Mouse (Mus musculus) activated CD4-positive, CD25-positive, alpha-beta regulatory T cell, adult 4 months (primary cell): Measurements from ENCODE around the gene Lancl2. TPM values are rescaled to one million over a fixed set of nuclear protein-coding genes. Genes with fewer than 3 reads are reported as not detected.
A peak's percentile ranks its signal among the peaks of the same experiment; 100 is the strongest.

Source experiments
- ATAC-seq: one replicate; pipeline ENCODE4 v1.8.0; 2017
- polyA plus RNA-seq, 2 experiments: library from polyadenylated mRNA; unstranded; fragments of 100-300 nt; shearing (Covaris generic); gene quantifications; one replicate each; pipeline ENCODE4 v1.2.1; 2017

Gene Lancl2
- 1 to 10 TPM; 4.2 to 5.7 TPM for polyA plus RNA-seq

- peak; percentile 1 for ATAC-seq
Observed at GRCm38 (mm10) chr6:57702376-57702742, at the start of gene Lancl2. Lancl2 (plus strand) TSS chr6:57702540.

- no peak for ATAC-seq
Observed at GRCm38 (mm10) chr6:57661295-57661694, 41.0 kb upstream of the Lancl2 start.

- ATAC-seq = no peak
Observed at GRCm38 (mm10) chr6:57684156-57684555, 18.2 kb upstream of the Lancl2 start.

- peak; percentile 96 for ATAC-seq
Observed at GRCm38 (mm10) chr6:57691467-57692261, 10.7 kb upstream of the Lancl2 start, which contains the start of gene Pyurf. Pyurf (minus strand) TSS chr6:57692078.

GRCm38 (mm10) chr6:57693116-57693515, 9.2 kb upstream of the Lancl2 start:
- ATAC-seq = no peak

GRCm38 (mm10) chr6:57701686-57702085, 654 bp upstream of the Lancl2 start:
- no peak for ATAC-seq

GRCm38 (mm10) chr6:57702743-57703499, 581 bp downstream of the Lancl2 start:
- peak; percentile 95 for ATAC-seq

- ATAC-seq = no peak
Observed at GRCm38 (mm10) chr6:57703703-57704102, 1.4 kb downstream of the Lancl2 start.

- ATAC-seq = peak; percentile 29
Observed at GRCm38 (mm10) chr6:57706721-57707120, 4.4 kb downstream of the Lancl2 start.

GRCm38 (mm10) chr6:57711726-57712125, 9.4 kb downstream of the Lancl2 start:
- ATAC-seq = no peak

GRCm38 (mm10) chr6:57721347-57721746, 19.0 kb downstream of the Lancl2 start:
- no peak for ATAC-seq

GRCm38 (mm10) chr6:57742749-57743148, 40.4 kb downstream of the Lancl2 start:
- no peak for ATAC-seq

GRCm38 (mm10) chr6:57743333-57743732, 41.0 kb downstream of the Lancl2 start:
- peak; percentile 86 for ATAC-seq

- ATAC-seq = no peak
Observed at GRCm38 (mm10) chr6:57744123-57744522, 41.8 kb downstream of the Lancl2 start.

- no peak for ATAC-seq
Observed at GRCm38 (mm10) chr6:57744974-57745747, 42.8 kb downstream of the Lancl2 start.

- no peak for ATAC-seq
Observed at GRCm38 (mm10) chr6:57745748-57746129, 43.4 kb downstream of the Lancl2 start.

- ATAC-seq = no peak
Observed at GRCm38 (mm10) chr6:57753962-57754759, 51.8 kb downstream of the Lancl2 start.

- ATAC-seq = no peak
Observed at GRCm38 (mm10) chr6:57763054-57763453, 60.7 kb downstream of the Lancl2 start.

- ATAC-seq = no peak
Observed at GRCm38 (mm10) chr6:57765095-57765878, 62.9 kb downstream of the Lancl2 start.

GRCm38 (mm10) chr6:57766287-57766686, 63.9 kb downstream of the Lancl2 start:
- no peak for ATAC-seq
